ENCODE assay signal across 12 mouse cellular contexts in genomic region chr10:75942736-75943477, GRCm38 (mm10). TPM values are rescaled to one million over a fixed set of nuclear protein-coding genes. Genes with fewer than 3 reads are reported as not detected.
DNase-seq lines count a peak whose midpoint lies in the region; ATAC-seq and TF ChIP-seq lines count a peak whose summit lies in the region.
"Had no signal": no experiment of that assay in that cellular context is flagged by ENCODE, and none has a peak within 500 bp of the region (broad histone marks: within the 10 kb centered on the region; RNA-seq: fewer than 3 reads in every experiment).

TSS of gene Vpreb3 (plus strand) at chr10:75943057.

- no peak for DNase-seq in kidney, adult 2 months
- no peak for DNase-seq in kidney, adult 9 months
- no peak for DNase-seq in midbrain, embryonic 14.5 days
- DNase-seq in intestine, embryonic 14.5 days (ENCODE audit: low spot score): no peak
- no peak for DNase-seq in spleen, postnatal 4 days (ENCODE audit: low spot score in 2 of 2)
- no peak for DNase-seq in heart, embryonic 10.5 days (ENCODE audit: low spot score)
- DNase-seq: gastrocnemius, postnatal 10 days; heart, postnatal 14 days had no signal

- TF ChIP-seq CTCF in kidney, adult 2 months (conservative IDR thresholded peaks at IDR 0.05; ENCODE audit: insufficient read depth, insufficient read length, low read depth, low read length): no peak
- TF ChIP-seq CTCF in olfactory bulb, adult 2 months (IDR thresholded peaks at IDR 0.05; ENCODE audit: insufficient read depth, low read depth, low read length): no peak

- no peaks in the 10 kb centered on the region for H3K4me1 ChIP-seq in kidney, adult 2 months (ENCODE audit: control insufficient read depth, insufficient read depth, low read length)
- peaks cover 9% of the 10 kb centered on the region for H3K4me1 ChIP-seq in midbrain, embryonic 13.5 days (replicated peaks)
- no peaks in the 10 kb centered on the region for H3K4me1 ChIP-seq in midbrain, embryonic 14.5 days (ENCODE audit: control insufficient read depth, insufficient read depth, low read length)
- peaks cover 6% of the 10 kb centered on the region; the same call in 1 of the 2 replicates for H3K4me1 ChIP-seq in intestine, embryonic 14.5 days (replicated peaks; ENCODE audit: control insufficient read depth, insufficient read depth, low read length)
- peaks cover 15% of the 10 kb centered on the region for H3K4me1 ChIP-seq in olfactory bulb, adult 2 months (ENCODE audit: control insufficient read depth, insufficient read depth, low read length)
- H3K4me1 ChIP-seq in heart, embryonic 10.5 days: peaks cover 21% of the 10 kb centered on the region

- H3K9me3 ChIP-seq in midbrain, embryonic 13.5 days: no peaks in the 10 kb centered on the region
- no peaks in the 10 kb centered on the region for H3K9me3 ChIP-seq in midbrain, embryonic 14.5 days (ENCODE audit: control insufficient read depth, low read length)
- H3K9me3 ChIP-seq in intestine, embryonic 14.5 days (ENCODE audit: control insufficient read depth, low read length): no peaks in the 10 kb centered on the region
- H3K9me3 ChIP-seq in heart, embryonic 10.5 days: no peaks in the 10 kb centered on the region
- H3K9me3 ChIP-seq: midbrain, embryonic 12.5 days had no signal

- H3K4me2 ChIP-seq in midbrain, embryonic 13.5 days (replicated peaks): no peak within 1 kb of the TSS
- no peak within 1 kb of the TSS for H3K4me2 ChIP-seq in midbrain, embryonic 14.5 days (ENCODE audit: low read length)
- no peak within 1 kb of the TSS for H3K4me2 ChIP-seq in intestine, embryonic 14.5 days (ENCODE audit: low read length)
- H3K4me2 ChIP-seq: midbrain, embryonic 12.5 days had no signal

- TF ChIP-seq POLR2A in kidney, adult 2 months (IDR thresholded peaks at IDR 0.05; ENCODE audit: low read depth, low read length): no peak
- no peak for TF ChIP-seq POLR2A in olfactory bulb, adult 2 months (IDR thresholded peaks at IDR 0.05; ENCODE audit: insufficient read depth, low read depth, low read length)

- no peak for ATAC-seq in midbrain, embryonic 13.5 days
- no peak for ATAC-seq in midbrain, embryonic 14.5 days (ENCODE audit: low FRiP score, low TSS enrichment)
- ATAC-seq in intestine, embryonic 14.5 days (replicated peaks; ENCODE audit: low FRiP score, low TSS enrichment, low read depth): no peak

- H3K27me3 ChIP-seq in kidney, adult 2 months (replicated peaks; ENCODE audit: control insufficient read depth, insufficient read depth, low read length): no peaks in the 10 kb centered on the region
- H3K27me3 ChIP-seq in midbrain, embryonic 13.5 days: peaks cover 4% of the 10 kb centered on the region; the same call in 1 of the 2 replicates
- H3K27me3 ChIP-seq in midbrain, embryonic 14.5 days (ENCODE audit: control insufficient read depth, insufficient read depth, low read length): no peaks in the 10 kb centered on the region; the same call in 1 of the 2 replicates
- H3K27me3 ChIP-seq in intestine, embryonic 14.5 days (replicated peaks; ENCODE audit: control insufficient read depth, insufficient read depth, low read length): no peaks in the 10 kb centered on the region
- H3K27me3 ChIP-seq in heart, embryonic 10.5 days (ENCODE audit: insufficient read depth, poor library complexity, severe bottlenecking): peaks cover under 1% of the 10 kb centered on the region; the same call in 1 of the 2 replicates

- WGBS in kidney, adult 2 months: 83% methylated on average over 15 of the region's 15 CpGs
- WGBS in midbrain, embryonic 13.5 days: 84% methylated on average over 15 of the region's 15 CpGs
- 89% methylated on average over 15 of the region's 15 CpGs for WGBS in midbrain, embryonic 14.5 days
- 78% methylated on average over 15 of the region's 15 CpGs for WGBS in intestine, embryonic 14.5 days
- WGBS in olfactory bulb, adult 2 months: 85% methylated on average over 15 of the region's 15 CpGs
- WGBS in heart, embryonic 10.5 days: 76% methylated on average over 15 of the region's 15 CpGs

- no peak within 1 kb of the TSS for H3K4me3 ChIP-seq in kidney, adult 2 months (ENCODE audit: insufficient read depth, low read depth, low read length)
- H3K4me3 ChIP-seq in midbrain, embryonic 13.5 days (replicated peaks): no peak within 1 kb of the TSS
- no peak within 1 kb of the TSS for H3K4me3 ChIP-seq in midbrain, embryonic 14.5 days (replicated peaks; ENCODE audit: low read depth, low read length)
- H3K4me3 ChIP-seq in intestine, embryonic 14.5 days (ENCODE audit: low read depth, low read length): no peak within 1 kb of the TSS
- no peak within 1 kb of the TSS for H3K4me3 ChIP-seq in olfactory bulb, adult 2 months (ENCODE audit: insufficient read depth, low read depth, low read length)
- H3K4me3 ChIP-seq in heart, embryonic 10.5 days: no peak within 1 kb of the TSS
- H3K4me3 ChIP-seq: midbrain, embryonic 12.5 days had no signal

- H3K9ac ChIP-seq in midbrain, embryonic 13.5 days (replicated peaks): no peak within 1 kb of the TSS
- H3K9ac ChIP-seq in midbrain, embryonic 14.5 days (replicated peaks; ENCODE audit: low read length): no peak within 1 kb of the TSS
- H3K9ac ChIP-seq in intestine, embryonic 14.5 days (ENCODE audit: low read length): no peak within 1 kb of the TSS
- H3K9ac ChIP-seq: midbrain, embryonic 12.5 days had no signal

- H3K36me3 ChIP-seq in kidney, adult 2 months (ENCODE audit: control insufficient read depth, insufficient read depth, low read length): no peaks in the 10 kb centered on the region
- no peaks in the 10 kb centered on the region for H3K36me3 ChIP-seq in midbrain, embryonic 13.5 days
- H3K36me3 ChIP-seq in midbrain, embryonic 14.5 days (ENCODE audit: control insufficient read depth, insufficient read depth, low read length): no peaks in the 10 kb centered on the region
- H3K36me3 ChIP-seq in intestine, embryonic 14.5 days (ENCODE audit: control insufficient read depth, insufficient read depth, low read length): no peaks in the 10 kb centered on the region
- 0 out of 2 replicates have a peak, but pooled peaks cover 2% of the 10 kb centered on the region for H3K36me3 ChIP-seq in heart, embryonic 10.5 days
- H3K36me3 ChIP-seq: midbrain, embryonic 12.5 days had no signal

- H3K27ac ChIP-seq in kidney, adult 2 months (ENCODE audit: insufficient read depth, low read depth, low read length): peak within 1 kb of the TSS; percentile 75
- 0 out of 2 replicates have a peak within 1 kb of the TSS, but pooled peaks have one; percentile 14 for H3K27ac ChIP-seq in midbrain, embryonic 13.5 days
- no peak within 1 kb of the TSS for H3K27ac ChIP-seq in midbrain, embryonic 14.5 days (replicated peaks; ENCODE audit: low read depth, low read length)
- H3K27ac ChIP-seq in intestine, embryonic 14.5 days (ENCODE audit: low read depth): peak within 1 kb of the TSS; percentile 64; the same call in 1 of the 2 replicates
- H3K27ac ChIP-seq in olfactory bulb, adult 2 months (ENCODE audit: insufficient read depth, low read depth, low read length): peak within 1 kb of the TSS; percentile 23
- no peak within 1 kb of the TSS for H3K27ac ChIP-seq in heart, embryonic 10.5 days

RNA-seq across cellular contexts. Expression of gene Vpreb3, which starts in this region (rescaled TPM):
- polyA plus RNA-seq in kidney, adult 2 months (2012; rRNA removed): 1.2 and 3.8 TPM in 2 replicates
- 0.58 and 0.73 TPM in 2 replicates for polyA plus RNA-seq in midbrain, embryonic 13.5 days (2015; fragmentation: Nextera tagmentation; extraction: Ambion mirVana)
- polyA plus RNA-seq in midbrain, embryonic 14.5 days (2014; fragmentation: Nextera tagmentation; extraction: Ambion mirVana): not detected in 2 replicates
- polyA plus RNA-seq in intestine, embryonic 14.5 days (2014; fragmentation: Nextera tagmentation; extraction: Ambion mirVana): 0.73 TPM in 1 of 2 replicates, not detected in the other
- not detected in 2 replicates for polyA plus RNA-seq in olfactory bulb, adult 2 months (2012; ENCODE audit: insufficient read depth, insufficient read length, low replicate concordance, missing spikeins)
- 0.74 and 0.83 TPM in 2 replicates for polyA plus RNA-seq in heart, embryonic 10.5 days (2016; fragmentation: Nextera tagmentation; extraction: Ambion mirVana)
- polyA plus RNA-seq: brain, embryonic 14.5 days had no signal

Comparison
In these comparisons a context has a peak if more than half of its experiments do, and no peak if none do; other contexts are left out.
1. H3K27ac ChIP-seq: peak in kidney, adult 2 months (single experiment), midbrain, embryonic 13.5 days (single experiment), intestine, embryonic 14.5 days (single experiment) and olfactory bulb, adult 2 months (single experiment); none in midbrain, embryonic 14.5 days (single experiment) and heart, embryonic 10.5 days (single experiment).